Mouse (Mus musculus) thymus, adult 2 months (tissue): ENCODE measurements around the gene Smarcd3.

Source experiments
- CTCF ChIP-seq: fragments of 200-500 bp; IDR thresholded peaks from 2 replicates; pipeline ENCODE4 v1.5.1; 2012; ENCODE audit warnings: mild to moderate bottlenecking, control low read depth, low read length, moderate library complexity, borderline replicate concordance; ENCODE audit not compliant: control insufficient read depth, poor library complexity, insufficient read depth; ENCODE audit errors: extremely low read depth
- POLR2A ChIP-seq: fragments of 200-500 bp; IDR thresholded peaks from 2 replicates; pipeline ENCODE4 v1.6.1; 2012; ENCODE audit warnings: mild to moderate bottlenecking, low read length, control low read depth, moderate library complexity; ENCODE audit not compliant: control insufficient read depth, poor library complexity, insufficient read depth; ENCODE audit errors: extremely low read depth

- no peak for TF ChIP-seq CTCF
- peak; percentile 76 for TF ChIP-seq POLR2A
These were observed 37.5 kb downstream of the Smarcd3 start, which contains the start of gene Chpf2 for GRCm38 (mm10) chr5:24586547-24587199.
